Mouse (Mus musculus): ENCODE measurements around the gene 2610008E11Rik.

GRCm38 (mm10) chr10:79096706-79097105, 694 bp downstream of the 2610008E11Rik start:
- TF ChIP-seq CTCF (IDR thresholded peaks at IDR 0.05; ENCODE audit: insufficient read depth, low read depth, low read length) (no peak), POLR2A (IDR thresholded peaks at IDR 0.05; ENCODE audit: insufficient read depth, low read depth, low read length) (no peak)

All from olfactory bulb, adult 2 months (tissue).